Mouse (Mus musculus): ENCODE measurements around the gene Stk26.

The Stk26 gene

DNA sequence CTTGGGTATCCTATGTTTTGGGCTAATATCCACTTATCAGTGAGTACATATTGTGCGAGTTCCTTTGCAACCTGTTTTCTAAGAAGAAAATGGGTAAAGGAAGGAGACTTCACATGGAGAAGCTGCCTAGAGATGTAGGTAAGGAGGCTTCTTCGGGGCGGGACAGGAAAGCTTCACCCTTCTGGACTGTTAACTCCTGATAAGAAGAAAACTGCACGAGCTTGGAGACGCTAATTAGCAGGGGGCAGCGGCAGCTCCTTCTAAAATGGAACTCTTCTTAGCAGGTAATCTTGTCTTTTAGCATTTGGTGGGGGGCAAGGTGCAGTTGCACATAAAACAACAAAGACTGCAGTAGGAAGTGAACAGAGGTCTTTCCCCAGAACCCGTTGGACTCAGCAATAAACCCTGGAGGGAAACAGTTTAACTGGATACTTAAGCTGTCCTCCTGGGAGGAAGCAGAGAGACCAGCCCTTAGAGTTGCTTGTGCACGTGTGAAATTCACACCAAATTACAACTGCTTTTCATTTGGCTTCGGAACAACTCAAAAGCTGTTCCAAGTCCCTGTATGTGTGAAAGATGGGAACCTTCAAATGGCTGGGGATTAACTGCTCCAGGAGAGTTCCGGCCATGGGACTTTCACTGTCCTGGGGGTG, 86.2 kb downstream of the Stk26 start:
- DNase-seq (ENCODE audit: low read depth, low spot score) = no peak

DNA sequence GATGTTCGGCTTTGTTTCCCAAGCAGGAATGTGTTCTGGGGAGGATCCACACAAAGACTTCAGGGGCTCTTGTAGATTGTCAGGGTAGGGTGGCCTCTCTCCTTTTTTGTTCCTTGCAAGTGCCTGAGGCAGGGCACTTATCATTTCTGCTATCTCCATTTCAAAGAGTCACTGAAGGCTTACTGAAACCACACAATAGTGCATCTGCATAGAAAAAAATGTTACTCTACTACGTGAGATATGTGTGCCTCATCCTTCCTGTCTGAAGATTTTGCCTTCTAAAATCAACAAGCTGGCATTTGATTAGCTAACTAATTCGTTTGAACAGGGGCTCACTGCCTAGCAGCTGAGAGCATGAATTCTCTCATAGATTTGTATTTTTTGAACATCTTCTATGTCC, 89.5 kb downstream of the Stk26 start:
- DNase-seq (ENCODE audit: low read depth, low spot score) = peak; percentile 8

DNA sequence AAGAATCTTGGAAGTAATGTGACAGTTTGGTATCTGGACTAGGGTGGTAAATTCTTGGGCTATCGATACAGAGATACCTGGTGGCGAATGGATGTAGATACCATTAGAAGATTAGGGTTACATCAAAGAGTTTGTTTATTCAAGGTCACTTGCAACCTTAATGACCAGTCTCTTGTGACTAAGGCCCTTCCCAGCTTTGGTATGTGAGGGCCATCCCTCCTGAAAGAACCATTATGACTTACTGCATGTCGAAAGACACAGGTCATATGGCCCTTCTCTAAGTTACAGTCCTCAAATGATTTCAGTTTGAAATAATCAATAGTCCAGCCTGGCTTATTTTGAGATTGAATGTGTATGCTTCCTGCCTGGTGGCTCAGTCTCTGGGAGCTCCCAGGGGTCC, 96.3 kb downstream of the Stk26 start:
- DNase-seq (ENCODE audit: low read depth, low spot score) = no peak

DNA sequence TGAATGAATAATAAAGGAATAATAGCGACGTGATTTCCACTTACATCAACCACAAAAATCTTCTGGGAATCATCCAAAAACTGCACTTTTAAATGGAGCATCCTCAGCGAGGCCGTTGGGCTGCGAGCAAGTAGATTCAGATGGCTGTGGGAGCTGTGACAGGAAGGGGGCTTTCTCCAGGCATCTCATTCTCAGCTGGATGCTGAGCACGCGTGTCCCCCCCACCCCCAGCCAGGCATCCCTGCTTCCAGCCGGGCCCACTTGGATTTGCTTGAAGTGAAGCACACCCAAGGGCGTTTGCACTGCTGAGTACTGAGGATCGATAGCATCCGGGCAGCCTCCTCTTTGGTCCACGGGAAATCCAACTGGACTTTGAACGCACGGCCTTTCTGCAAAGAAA, 101.8 kb downstream of the Stk26 start, which contains the start of gene Frmd7:
Gene Frmd7 (minus strand): TSS at position 101 of the 400 bp plus-strand sequence.
- DNase-seq (ENCODE audit: low read depth, low spot score) = no peak

All from R1 (cell line).